Mouse (Mus musculus) kidney, postnatal 36 days (tissue): ENCODE results near the gene Lsm7.
A peak's percentile ranks its signal among the peaks of the same experiment; 100 is the strongest.

Experiments
- DNase-seq, 2 experiments: peaks; one replicate each; pipeline ENCODE4 v3.0.0; 2021 to 2022; ENCODE audit warnings: mixed read lengths in 2 of 2

Gene Lsm7

DNA sequence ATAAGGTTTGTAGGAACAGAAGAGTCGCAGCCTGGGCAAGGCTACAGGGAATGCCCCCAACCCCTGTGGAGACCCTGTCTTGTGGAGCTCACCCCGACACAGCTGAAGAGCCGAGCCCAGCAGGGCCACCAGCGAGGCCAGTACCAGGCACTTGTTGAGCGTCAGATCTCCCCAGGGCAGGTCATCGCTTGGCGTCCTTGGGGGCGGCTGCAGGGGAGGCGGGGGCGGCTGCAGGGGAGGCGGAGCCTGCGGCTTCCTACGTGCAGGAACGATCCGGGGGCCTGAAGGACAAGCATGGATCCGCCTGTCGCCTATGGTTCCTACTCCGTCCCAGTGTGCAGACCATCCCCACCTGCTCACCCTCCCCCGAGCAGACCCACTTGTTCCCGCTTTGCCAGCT lies 44.9 kb downstream of the Lsm7 start:
- no peak for DNase-seq

DNA sequence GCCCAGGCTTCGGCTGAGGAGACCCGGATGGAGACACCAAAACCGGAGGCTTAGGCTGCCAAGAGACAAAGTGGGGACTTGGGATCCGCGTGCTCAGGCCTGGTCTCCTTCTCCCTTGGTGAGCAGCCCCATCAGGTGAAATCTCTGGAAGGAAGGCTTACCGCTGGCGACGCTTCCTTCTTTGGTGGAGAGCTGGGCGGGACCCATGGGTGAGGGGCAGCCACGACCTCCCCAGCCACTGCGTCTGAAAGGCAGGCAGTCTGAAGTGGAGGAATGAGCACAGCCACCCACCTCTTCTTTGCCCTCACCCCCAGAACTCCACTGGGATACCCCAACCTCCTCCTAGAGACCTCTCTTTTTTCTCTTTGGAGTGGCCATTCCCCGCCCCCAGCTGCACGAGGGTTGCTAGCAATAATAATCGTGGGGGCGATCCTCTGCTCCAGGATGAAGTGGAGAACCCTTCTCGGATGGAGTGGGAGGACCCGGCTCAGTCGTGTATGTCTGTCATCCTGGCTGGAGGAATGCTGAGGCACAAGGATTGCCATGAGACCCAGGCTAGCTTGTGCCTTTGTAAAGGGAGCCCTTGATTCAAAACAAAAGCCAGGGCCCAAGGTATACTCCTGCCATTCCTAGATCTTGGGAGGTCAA lies 45.9 kb downstream of the Lsm7 start:
- DNase-seq: no peak

- no peak for DNase-seq
Measured at GRCm38 (mm10) chr10:80808099-80808984, 46.7 kb downstream of the Lsm7 start.

DNA sequence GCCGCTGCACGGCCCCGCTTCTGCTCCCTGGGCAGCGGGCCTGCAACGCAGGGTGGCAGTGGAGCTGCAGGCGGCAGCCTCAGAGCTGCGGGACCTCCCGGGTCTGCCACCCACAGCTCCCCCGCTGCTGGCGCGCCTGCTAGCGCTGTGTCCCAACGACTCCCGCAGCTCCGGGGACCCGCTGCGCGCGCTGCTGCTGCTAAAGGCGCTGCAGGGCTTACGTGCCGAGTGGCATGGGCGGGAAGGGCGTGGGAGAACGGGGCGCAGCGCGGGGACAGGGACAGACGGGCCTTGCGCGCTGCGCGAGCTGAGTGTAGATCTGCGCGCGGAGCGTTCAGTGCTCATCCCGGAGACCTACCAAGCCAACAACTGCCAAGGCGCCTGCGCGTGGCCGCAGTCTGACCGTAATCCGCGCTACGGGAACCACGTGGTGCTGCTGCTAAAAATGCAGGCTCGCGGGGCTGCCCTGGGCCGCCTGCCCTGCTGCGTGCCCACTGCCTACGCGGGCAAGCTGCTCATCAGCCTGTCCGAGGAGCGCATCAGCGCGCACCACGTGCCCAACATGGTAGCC lies 47.9 kb downstream of the Lsm7 start:
- DNase-seq: peak; percentile 74 to 82

- no peak for DNase-seq
Measured at GRCm38 (mm10) chr10:80806341-80807056, 48.5 kb downstream of the Lsm7 start.

GRCm38 (mm10) chr10:80805925-80806324 lies 49.1 kb downstream of the Lsm7 start:
- DNase-seq: peak; percentile 55 to 91

DNA sequence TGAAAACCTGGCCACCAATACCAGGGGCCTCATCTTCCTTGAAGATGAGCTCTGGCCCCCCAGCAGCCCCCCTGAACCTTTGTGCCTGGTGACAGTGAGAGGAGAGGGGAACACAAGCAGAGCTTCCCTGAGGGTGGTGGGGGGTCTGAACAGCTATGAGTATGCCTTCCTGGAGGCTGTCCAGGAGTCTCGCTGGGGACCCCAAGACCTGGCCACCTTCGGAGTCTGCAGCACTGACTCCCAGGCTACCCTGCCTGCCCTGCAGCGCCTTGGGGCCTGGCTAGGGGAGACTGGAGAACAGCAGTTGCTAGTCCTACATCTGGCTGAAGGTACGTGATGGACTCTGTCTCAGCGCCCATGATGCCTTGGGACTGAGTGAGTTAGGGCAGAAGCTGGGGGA lies 49.7 kb downstream of the Lsm7 start:
- no peak for DNase-seq

- DNase-seq: no peak
Measured at GRCm38 (mm10) chr10:80804916-80805315, 50.1 kb downstream of the Lsm7 start, which contains the start of gene Amh. Amh (plus strand) TSS chr10:80805243.

DNA sequence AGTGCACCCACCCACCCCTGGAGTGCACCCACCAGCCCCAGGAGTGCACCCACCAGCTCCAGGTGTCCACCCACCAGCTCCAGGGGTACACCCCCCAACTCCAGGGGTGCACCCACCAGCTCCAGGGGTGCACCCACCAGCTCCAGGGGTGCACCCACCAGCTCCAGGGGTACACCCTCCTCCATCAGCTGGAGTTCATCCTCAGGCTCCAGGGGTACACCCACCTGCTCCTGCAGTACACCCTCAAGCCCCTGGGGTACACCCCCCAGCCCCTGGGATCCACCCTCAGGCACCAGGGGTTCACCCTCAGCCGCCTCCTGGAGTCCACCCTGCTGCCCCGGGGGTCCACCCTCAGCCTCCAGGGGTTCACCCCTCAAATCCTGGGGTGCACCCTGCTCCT lies 50.7 kb downstream of the Lsm7 start:
- no peak for DNase-seq

GRCm38 (mm10) chr10:80802996-80803395 lies 52.0 kb downstream of the Lsm7 start:
- no peak for DNase-seq
